Mouse (Mus musculus) mesoderm, embryonic 11.5 days (tissue): ENCODE measurements around the gene Galntl6.
A peak's percentile ranks its signal among the peaks of the same experiment; 100 is the strongest.

Experiments used
- DNase-seq: peaks from one replicate; pipeline ENCODE4 v3.0.0-alpha.2; 2012; ENCODE audit warnings: low read depth, low spot score

Gene Galntl6

GRCm38 (mm10) chr8:58912196-58912839, at the start of gene Galntl6:
Gene Galntl6 (minus strand): TSS chr8:58912640.
- peak; percentile 56 for DNase-seq

- no peak for DNase-seq
Observed at GRCm38 (mm10) chr8:58957195-58957739, 44.8 kb upstream of the Galntl6 start.

GRCm38 (mm10) chr8:58943773-58944172, 31.3 kb upstream of the Galntl6 start:
- no peak for DNase-seq

- DNase-seq = no peak
Observed at GRCm38 (mm10) chr8:58931066-58931465, 18.6 kb upstream of the Galntl6 start.

- no peak for DNase-seq
Observed at GRCm38 (mm10) chr8:58915142-58915541, 2.7 kb upstream of the Galntl6 start.

- no peak for DNase-seq
Observed at GRCm38 (mm10) chr8:58913640-58913968, 1.2 kb upstream of the Galntl6 start.

GRCm38 (mm10) chr8:58912840-58913639, 600 bp upstream of the Galntl6 start:
- DNase-seq = peak; percentile 33

GRCm38 (mm10) chr8:58911677-58912076, 763 bp downstream of the Galntl6 start, which contains the start of gene BC030500:
Gene BC030500 (plus strand): TSS chr8:58911755.
- DNase-seq = no peak

- no peak for DNase-seq
Observed at GRCm38 (mm10) chr8:58904465-58904864, 8.0 kb downstream of the Galntl6 start.

GRCm38 (mm10) chr8:58895960-58896359, 16.5 kb downstream of the Galntl6 start:
- DNase-seq = no peak

- DNase-seq = no peak
Observed at GRCm38 (mm10) chr8:58890591-58890990, 21.8 kb downstream of the Galntl6 start.

GRCm38 (mm10) chr8:58886405-58886804, 26.0 kb downstream of the Galntl6 start:
- peak; percentile 18 for DNase-seq

- DNase-seq = no peak
Observed at GRCm38 (mm10) chr8:58824347-58824746, 88.1 kb downstream of the Galntl6 start.

- no peak for DNase-seq
Observed at GRCm38 (mm10) chr8:58805190-58805589, 107.2 kb downstream of the Galntl6 start.

- DNase-seq = no peak
Observed at GRCm38 (mm10) chr8:58801847-58802246, 110.6 kb downstream of the Galntl6 start.

- no peak for DNase-seq
Observed at GRCm38 (mm10) chr8:58753769-58754168, 158.7 kb downstream of the Galntl6 start.

GRCm38 (mm10) chr8:58737963-58738362, 174.5 kb downstream of the Galntl6 start:
- no peak for DNase-seq

- no peak for DNase-seq
Observed at GRCm38 (mm10) chr8:58691761-58692160, 220.7 kb downstream of the Galntl6 start.

- no peak for DNase-seq
Observed at GRCm38 (mm10) chr8:58677847-58678450, 234.5 kb downstream of the Galntl6 start.

- DNase-seq = no peak
Observed at GRCm38 (mm10) chr8:58669075-58669474, 243.4 kb downstream of the Galntl6 start.

- DNase-seq = peak; percentile 51
Observed at GRCm38 (mm10) chr8:58660019-58660418, 252.4 kb downstream of the Galntl6 start.

- no peak for DNase-seq
Observed at GRCm38 (mm10) chr8:58655631-58656030, 256.8 kb downstream of the Galntl6 start.
